Mouse (Mus musculus): ENCODE measurements around the gene 4430402I18Rik.

DNA sequence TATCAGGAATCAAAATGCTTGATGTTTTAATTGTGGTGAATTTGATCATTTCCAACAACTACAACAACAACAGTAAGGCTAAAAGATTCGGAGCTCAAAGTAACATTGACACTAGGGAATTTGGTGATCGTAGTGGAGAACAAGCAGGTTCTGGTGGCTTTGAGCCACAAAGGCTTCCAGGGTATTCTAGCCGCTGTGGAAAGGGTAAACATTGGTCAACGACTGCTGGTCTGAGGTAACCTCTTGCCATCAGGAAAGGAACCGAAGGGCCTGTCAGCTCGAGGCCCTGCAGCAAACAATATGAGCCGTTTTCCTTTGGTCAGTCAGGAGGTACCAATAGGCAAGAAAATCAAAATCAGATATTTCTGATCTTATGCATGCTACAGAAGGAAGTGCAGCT, 15.0 kb upstream of the 4430402I18Rik start:
- no peak for TF ChIP-seq CTCF (IDR thresholded peaks at IDR 0.05; ENCODE audit: low read depth, low read length)
- no peak for TF ChIP-seq POLR2A (IDR thresholded peaks at IDR 0.05; ENCODE audit: insufficient read depth, low read length)

Data from ES-Bruce4 (cell line).